Mouse (Mus musculus) T-helper 17 cell (primary cell): ENCODE data around the gene Cherp.

Experiments
- in situ Hi-C, 2 experiments: fragments of 300-600 bp; cut with MboI, MseI; formaldehyde crosslinking; loops; 1 replicate in 1 of 2; 2 replicates in 1 of 2; pipeline ENCODE4 v1.15.1; 2025; ENCODE audit warnings: high pct_unique_total_duplicates in 2 of 2

The Cherp gene

DNA sequence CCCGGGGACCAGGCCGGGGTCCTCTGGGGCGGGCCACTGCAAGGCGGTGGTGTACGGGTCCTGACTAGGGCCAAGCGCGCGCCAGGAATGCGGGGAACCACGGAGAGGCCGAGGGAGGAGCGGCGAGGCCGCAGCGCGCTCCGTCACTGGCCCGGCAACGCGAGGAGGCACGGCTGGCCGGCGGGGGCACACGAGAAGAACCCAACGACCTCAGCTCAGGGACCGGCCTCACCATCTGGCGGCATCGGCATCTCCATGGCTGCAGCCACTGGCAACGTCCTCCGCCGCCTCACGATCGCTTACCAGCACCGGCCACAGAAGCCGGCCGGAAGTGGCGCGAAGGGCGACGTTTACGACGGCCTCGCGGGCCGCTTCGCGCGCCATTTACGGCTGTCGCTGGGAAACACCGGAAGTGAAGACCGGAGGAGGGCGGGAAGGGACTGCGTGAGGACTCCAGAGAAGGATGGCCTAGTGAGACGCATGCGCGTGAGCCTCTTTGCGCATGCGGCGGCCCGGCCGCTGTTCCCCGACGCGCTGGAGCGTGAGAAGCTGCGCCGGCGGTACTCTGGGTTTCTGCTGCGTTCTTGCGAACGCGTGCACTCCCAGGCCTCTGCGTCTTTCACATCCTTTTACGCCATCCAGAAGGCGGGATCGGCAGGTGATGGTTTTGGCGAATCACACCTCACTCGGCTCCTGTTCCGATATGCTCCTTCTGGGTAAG, at the start of gene Cherp:
Gene Cherp (minus strand): TSS at position 401 of the 721 bp plus-strand sequence.
- in situ Hi-C loops = loop anchor here in 1 of 2 experiments (5.0 to 10.0 kb wide), 2 partner anchors 568 to 880 kb away; partner anchors contain the start of genes Large1, Zfp617 and Zfp882

- in situ Hi-C loops = no loop called here
Measured at GRCm38 (mm10) chr8:72521888-72522287, 46.9 kb upstream of the Cherp start.

GRCm38 (mm10) chr8:72517421-72517988, 42.5 kb upstream of the Cherp start:
- in situ Hi-C loops = no loop called here

- in situ Hi-C loops = no loop called here
Measured at GRCm38 (mm10) chr8:72513158-72513557, 38.1 kb upstream of the Cherp start.

DNA sequence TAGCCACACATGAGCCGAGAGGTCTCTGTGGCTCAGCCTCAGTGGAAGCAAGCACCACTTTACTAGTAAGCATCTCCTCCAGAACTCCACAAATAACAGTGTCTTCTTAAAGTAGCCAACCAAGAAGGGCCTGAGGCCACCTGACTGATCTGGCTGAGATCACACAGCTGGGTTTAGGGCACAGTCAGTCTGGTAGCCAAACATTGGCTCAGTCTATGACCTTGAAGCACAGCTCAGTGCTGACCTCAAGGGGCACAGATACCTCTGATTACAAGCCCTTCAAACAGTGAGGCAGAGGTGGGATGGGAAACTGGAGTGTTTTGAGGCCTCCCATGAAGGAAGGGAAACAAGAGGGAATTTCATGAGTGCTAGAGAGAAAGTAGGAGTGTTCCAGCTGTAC, 37.6 kb upstream of the Cherp start:
- in situ Hi-C loops = no loop called here

DNA sequence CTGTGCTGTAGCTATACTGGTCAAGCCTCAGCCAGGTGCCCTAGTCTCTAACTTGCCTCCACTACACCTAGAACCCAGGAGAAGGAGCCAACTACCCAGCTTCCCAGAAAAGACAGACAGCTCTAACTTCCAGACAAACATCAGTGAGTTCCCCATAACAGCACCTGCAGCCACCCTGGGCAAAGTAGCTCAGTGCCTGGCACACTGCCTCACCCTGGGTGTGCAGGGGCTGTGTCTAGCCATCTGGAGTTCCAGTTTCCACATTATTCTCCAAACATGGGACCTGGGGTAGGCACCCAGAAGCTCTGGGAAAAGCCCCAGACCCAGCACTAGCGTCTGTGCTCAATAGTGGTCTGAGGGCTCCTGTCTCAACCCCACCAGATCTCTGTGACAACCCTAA, 32.5 kb upstream of the Cherp start:
- in situ Hi-C loops = loop anchor here in 1 of 2 experiments (5.0 kb wide), 1 partner anchor 135 kb away; no protein-coding TSS in a partner anchor

- in situ Hi-C loops = loop anchor here in 1 of 2 experiments (5.0 kb wide), 1 partner anchor 138 kb away; no protein-coding TSS in a partner anchor
Measured at GRCm38 (mm10) chr8:72504637-72505314, 29.8 kb upstream of the Cherp start.

- in situ Hi-C loops = no loop called here
Measured at GRCm38 (mm10) chr8:72504137-72504536, 29.1 kb upstream of the Cherp start.

DNA sequence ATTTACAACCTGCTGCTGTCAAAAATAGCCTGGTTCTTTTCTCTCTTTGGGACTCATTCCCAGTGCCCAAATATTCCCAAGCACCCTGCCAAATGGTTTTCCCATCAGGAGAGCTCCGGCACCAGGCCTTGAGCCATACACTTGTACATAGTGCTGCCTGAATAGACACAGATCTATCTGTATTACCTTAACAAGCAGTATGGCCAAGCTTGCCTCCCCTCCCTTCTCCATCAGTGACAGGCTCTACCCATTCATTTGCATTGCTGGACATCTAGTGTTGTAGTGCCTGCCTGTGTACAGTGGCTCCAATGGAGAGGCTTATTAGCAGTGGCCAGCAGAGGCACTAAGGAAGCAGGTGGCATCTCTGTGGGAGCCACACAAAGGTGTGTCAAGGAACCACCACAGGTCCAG, 25.5 kb upstream of the Cherp start:
- in situ Hi-C loops = no loop called here

DNA sequence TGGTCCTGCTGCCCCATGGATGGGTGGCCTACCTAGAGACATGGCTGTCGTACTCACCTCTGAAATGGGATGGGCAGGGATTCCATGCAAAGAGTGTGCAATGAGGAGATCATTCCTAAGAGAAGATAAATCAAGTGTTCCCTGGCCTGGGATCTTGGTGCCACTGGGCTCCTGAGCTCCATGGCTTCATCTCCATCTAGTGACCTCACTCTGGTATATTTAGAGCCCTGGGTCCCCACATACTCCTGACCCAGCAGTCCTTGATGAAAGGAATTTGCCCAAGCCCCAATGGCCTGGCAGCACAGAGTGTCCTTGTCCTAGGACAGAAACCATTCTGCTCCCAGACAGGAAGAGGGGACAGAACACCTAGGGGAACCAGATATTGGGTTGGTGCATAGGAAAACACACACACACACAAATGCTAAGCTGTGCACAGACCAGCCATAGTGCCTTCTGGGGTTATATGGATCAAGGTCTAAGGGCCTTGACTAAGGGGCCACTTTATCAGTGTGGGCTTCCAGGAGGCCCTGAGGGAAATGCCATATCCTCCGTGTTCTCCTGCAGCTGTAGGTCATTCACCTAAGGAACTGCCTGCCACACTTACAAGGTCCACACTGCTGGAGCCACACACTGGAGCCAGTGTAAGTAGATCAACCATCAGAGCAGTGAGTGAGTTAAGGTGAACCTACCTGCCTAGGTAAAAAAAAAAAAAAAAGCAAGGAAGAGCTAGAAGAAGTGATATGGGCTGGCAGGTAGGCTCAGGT, 24.7 kb upstream of the Cherp start:
- in situ Hi-C loops = loop anchor here (5.0 kb wide), 3 partner anchors 48 to 143 kb away; partner anchors contain the start of gene Med26 (in 1 of the 2)

DNA sequence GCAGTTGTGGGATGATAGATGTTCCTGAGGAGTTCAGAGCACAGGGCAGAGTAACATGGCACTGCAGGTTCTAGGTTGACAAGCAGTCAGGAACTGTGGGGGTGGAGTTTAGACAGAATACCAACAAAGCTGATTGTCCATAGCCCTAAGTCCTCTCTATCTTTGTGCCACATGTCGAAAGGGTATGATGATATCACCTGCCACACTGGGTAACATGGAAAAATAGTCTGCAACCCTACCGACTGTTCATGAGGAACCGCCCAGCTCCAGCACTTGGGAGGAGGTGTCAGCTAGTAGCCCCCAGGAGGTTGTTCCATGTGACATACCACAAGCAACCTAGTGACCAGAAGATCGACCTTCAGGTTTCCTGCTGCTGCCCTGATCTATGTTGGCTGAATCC, 23.5 kb upstream of the Cherp start:
- in situ Hi-C loops = loop anchor here (5.0 kb wide), 3 partner anchors 49 to 144 kb away; partner anchors contain the start of gene Med26 (in 1 of the 2)

GRCm38 (mm10) chr8:72497911-72498310, 22.9 kb upstream of the Cherp start:
- in situ Hi-C loops = loop anchor here (5.0 kb wide), 3 partner anchors 49 to 144 kb away; partner anchors contain the start of gene Med26 (in 1 of the 2)

DNA sequence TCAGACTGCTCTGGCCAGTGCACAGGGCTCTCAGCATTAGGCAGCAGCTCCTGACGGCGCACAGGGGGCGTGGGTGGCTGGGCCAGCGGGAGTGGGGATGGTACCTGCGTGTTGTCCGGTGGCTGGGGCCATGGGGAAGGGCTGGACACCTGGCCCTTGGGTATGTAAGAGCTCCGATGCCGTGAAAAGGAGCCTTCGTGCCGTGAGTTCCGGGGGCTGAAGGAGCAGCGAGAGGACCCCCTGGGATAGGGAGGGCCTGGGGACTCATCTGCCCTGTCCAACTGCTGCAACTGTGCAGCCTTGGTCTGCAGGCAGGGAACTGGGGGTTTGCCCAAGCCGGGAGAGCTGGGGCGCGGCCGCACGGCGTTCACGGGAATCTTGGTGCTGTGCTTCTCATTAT, 21.2 kb upstream of the Cherp start:
- in situ Hi-C loops = loop anchor here (5.0 kb wide), 3 partner anchors 51 to 146 kb away; partner anchors contain the start of gene Med26 (in 1 of the 2)

DNA sequence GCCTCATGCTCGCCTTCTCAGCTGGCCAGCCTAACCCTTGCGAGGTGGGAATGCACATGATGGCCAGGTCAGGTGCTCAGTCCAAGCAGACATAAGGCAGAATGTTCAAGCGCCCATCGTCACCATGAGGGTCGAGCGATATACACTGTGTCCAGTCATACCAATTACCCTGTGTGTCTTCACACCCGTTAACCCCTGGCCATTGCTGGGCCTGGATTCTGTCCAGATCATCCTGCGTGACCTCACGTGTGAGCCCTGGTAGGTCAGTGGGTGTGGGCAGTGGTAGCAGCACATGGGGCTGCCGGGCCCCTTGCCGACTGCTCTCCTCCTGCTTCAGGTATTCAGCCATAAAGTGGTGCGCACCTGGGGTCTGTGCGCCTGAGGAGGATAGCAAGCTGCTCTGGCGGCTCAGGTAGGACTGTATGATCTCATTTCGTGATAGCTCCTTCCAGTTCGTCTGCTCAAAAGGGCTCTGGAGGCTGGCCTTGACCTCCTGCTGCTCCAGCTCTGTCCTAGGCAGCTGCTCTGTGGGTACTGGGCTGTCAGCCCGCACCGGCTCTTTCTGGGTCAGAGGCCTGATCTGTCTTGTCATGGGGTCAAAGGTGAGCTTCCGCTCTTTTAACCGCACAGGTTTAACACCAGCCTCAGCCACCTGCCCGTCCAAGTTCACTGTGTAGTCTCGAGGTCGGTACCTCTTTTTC, 20.5 kb upstream of the Cherp start:
- in situ Hi-C loops = loop anchor here (5.0 kb wide), 3 partner anchors 52 to 147 kb away; partner anchors contain the start of gene Med26 (in 1 of the 2)

DNA sequence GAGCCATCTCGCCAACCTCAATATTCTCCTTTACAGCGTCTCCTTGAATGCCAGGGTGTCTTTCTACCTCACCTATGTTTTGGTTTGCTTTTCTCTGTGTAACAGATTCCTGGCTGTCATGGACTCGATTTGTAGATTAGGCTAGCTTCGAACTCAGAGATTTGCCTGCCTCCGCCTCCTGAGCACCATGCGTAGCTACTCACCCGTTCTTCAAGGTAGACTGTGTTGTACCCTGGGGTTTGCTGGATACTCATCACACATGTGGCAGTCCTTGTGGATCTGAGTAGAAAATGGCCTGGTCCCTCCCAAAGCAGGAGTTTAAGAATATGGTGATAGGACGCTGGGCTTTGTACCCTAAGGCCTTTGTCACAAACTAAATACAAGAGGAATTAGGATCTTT, 18.4 kb upstream of the Cherp start:
- in situ Hi-C loops = no loop called here

DNA sequence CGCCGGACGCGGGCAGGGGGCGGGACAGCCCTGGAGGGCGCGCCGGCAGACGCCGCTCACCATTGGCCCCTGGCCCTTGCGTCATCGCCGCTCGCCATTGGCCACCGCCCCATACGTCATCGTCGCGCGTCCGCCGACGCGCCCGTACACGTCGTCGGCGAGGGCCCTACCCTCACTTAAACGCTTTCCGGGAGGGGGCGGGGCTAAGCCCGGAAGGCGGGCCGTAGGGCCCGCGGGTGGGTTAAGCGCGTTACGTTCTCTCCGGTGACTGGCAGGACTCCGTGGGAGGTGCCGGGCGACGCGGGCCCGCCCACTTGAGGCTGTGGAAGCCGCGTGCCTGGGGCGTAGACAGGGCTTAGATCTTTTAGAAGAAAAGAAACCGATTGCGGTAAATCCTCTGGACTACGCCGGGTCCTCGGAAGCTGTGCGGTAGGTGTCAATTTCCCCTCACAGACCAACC, 17.6 kb upstream of the Cherp start:
- in situ Hi-C loops = no loop called here

DNA sequence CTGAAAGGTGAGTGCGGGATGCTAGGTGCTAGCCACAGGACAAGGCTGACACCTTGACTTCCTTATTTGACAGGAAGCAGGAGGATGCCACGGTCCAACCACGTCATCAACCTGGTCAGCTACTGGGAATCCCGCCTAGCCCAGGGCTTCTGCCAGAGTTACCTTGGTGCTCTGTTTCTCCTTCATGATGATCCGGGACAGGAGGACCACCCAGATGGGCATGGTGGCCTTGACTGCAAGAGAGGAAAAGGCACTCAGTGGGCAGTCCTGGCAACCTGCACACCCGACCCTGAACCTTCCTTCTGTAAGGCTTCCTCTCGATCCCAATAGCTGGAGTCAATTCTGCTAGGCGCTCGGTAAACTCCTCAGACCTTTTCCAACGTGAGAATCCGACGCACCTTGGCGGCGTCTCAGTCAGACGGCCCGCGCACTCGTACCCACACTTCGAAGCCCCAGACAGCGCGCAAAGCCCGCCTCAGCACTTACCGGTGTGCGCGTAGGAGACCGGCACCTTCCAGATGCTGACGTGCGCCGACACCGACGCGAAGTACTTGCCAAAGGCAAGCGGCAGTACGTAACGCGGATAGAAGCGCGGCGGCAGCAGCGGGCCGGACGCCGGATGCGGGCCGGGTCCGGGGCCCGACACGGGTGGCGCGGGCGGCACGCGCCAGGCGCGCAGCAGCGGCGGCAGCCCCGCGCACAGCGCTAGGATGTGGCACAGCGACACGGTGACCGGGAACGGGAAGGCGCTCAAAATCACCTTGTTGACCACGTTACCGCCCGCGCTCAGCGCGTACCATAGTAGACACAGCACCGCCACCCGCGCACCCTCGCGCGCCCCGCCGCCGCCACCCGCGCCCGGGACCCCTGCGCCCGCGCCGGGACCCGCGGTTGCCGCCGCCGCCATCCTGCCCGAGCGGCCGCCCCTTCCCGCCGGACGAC, 16.9 kb upstream of the Cherp start, which contains the start of gene Slc35e1:
Gene Slc35e1 (minus strand): TSS at position 935 of the 942 bp plus-strand sequence.
- in situ Hi-C loops = no loop called here

GRCm38 (mm10) chr8:72491017-72491416, 16.0 kb upstream of the Cherp start:
- in situ Hi-C loops = no loop called here

GRCm38 (mm10) chr8:72487014-72487413, 12.0 kb upstream of the Cherp start:
- in situ Hi-C loops = no loop called here
